Mouse (Mus musculus): ENCODE data around the gene Cep112. TPM values are rescaled to one million over a fixed set of nuclear protein-coding genes. Genes with fewer than 3 reads are reported as not detected.
A peak's percentile ranks its signal among the peaks of the same experiment; 100 is the strongest.

Gene Cep112
- total RNA-seq, 2 experiments from 2014 or later: 1.6 to 1.8 TPM

DNA sequence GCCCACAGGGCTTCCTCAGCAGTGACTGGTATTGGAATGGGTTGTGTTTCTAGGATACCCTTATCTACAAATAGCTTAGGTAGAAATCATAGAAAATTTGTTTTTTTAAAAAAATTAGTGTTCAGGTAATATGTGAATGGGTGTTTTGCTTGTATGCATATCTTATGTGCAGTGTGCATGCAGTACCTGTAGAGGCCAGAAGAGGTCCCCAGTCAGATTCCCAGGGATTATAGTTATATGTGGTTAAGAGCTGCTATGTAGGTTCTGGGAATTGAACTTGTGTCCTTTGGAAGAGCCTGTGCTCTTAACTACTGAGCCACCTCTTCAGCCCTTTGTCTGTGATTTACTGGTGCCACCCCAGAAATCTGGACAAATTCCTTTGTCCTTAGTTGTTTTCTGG is 22.2 kb downstream of the Cep112 start:
- DNase-seq (ENCODE audit: low spot score): no peak

DNA sequence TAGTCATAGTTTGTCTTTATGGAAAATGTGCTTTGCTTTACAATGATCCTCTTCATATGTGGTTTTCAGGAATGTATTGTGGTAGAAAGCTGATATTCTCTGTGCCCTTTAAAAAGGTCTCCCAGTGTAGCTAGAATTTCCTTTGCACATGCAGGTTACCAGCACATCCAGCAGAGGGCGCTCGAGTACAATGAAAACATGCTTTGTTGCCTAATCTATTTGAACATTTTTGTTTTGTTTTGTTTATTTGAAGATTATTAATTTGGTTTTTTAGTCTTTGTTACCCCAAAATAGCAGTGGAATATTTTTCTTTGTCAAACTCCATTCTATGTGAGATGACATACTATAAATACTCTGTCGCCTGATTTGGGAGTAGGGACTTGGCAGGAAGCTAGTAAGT is 24.8 kb downstream of the Cep112 start:
- DNase-seq (ENCODE audit: low spot score): peak; percentile 67

DNA sequence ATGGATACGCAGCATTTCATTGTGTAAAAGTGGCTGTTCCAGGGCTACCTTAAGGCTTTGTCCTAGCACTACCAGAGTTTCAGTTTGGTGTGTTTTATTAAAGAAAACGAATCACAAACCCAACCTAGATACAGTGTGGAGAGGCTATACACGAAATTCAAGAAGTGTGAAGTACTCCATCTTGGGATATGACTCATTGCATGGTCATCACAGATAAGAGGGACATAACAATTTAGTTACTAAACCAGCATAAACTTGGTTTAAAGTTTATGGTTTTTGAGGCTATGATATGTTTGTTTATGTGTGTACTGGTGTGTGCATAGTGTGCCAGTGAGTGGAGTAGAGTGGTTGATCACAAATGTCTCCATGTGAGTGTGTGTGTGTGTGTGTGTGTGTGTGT is 34.6 kb downstream of the Cep112 start:
- DNase-seq (ENCODE audit: low spot score): no peak

DNA sequence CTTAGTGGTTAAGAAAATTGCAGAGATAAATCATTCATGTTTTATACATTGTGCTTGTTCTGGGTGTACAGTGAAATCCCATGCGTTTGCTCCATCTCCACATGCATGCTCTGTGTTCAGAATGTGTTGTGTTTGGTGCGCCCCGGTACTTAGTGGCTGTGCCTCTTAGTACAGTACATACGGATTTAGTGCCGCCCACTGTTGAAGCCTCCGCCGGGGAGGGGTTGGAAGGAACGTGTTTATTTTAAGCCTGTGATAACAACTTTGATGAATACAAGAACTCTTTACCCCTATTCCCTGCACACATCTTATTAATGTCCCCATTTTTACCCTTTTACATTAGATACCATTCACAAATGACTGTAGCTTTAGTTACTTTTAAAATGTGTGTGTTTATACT is 39.1 kb downstream of the Cep112 start:
- no peak for DNase-seq (ENCODE audit: low spot score)

DNA sequence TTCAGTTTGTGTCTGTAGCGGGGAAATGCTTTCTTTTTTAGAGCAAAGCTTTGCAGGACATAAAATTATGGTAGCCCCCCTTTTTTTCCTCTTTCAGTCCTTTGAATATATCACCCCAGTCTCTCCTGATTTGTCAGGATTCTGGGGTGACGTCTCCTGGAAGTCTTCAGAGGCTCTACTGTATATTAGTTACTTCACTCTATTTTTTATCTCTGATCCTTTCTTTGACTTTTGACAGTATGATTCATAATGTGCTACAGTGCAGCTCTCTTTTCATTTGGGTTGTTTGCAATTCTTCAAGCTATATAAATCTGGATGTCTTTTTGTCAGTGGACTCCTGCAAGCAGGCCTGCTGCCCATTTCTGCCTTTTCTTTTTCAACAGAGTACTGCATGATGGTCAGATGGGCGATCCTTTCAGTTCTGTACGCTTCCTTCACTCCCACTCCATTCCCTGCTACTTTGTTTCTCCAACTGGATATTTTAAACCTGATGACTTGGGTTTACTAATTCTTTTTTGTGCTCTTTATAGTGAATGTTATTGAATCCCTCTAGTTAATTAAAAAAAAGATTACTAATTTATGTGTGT is 39.8 kb downstream of the Cep112 start:
- no peak for DNase-seq (ENCODE audit: low spot score)

DNA sequence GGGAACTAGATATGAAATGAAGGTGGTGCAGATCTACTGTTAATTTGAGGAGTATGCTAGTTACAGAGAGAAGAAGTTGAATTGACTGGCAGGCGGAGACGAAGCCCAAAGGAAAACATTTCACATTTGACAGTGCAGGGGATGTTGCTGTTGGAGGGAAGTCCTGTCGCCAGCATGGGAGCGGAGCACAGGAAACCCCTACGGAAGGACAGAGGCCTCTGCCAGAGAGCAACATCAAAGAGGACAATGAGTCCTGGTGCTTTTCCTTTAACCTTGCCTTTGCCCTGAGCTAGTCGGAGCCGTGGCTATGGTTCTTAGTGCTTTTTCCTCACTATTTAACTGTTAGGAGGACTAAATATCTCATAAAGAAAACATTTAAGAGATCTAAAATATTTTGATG is 50.7 kb downstream of the Cep112 start:
- no peak for DNase-seq (ENCODE audit: low spot score)

DNA sequence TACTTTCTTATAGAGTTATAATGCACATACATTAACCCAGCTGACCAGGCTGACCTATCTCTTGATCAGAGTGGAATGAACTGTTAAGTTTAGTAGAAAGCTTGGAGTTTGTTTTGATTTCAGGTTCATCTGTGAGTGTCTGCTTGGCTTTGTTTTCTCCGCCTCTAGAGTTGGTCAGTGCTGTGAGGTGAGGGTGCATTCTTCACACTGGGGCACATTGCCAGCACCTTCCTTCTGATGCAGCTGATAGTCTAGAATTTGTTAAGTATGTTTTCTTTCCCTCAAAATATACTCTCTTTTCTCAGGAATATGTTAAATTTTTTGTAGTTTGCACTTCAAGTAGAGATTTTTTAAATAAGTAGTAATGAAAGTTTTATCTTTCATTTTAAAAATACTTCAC is 51.2 kb downstream of the Cep112 start:
- DNase-seq (ENCODE audit: low spot score): no peak

DNA sequence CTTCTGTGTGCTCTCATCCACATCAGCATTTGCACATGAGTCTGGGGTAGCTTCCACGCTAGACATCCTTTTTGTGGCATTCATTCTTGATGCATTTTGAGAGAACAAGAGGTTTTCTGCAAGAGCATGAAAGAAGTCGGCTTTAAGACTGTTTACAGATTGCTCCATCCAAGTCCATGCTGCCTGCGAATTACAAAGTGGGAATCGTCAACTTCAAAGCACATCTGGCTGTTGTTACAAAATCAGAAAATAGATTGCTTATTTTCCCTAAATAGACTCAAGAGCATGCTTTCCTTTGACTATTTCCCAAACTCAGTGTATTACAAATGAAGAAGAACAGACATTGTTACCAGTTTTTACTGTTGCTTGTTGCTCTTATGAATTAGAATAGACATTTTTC is 59.0 kb downstream of the Cep112 start:
- DNase-seq (ENCODE audit: low spot score): no peak

DNA sequence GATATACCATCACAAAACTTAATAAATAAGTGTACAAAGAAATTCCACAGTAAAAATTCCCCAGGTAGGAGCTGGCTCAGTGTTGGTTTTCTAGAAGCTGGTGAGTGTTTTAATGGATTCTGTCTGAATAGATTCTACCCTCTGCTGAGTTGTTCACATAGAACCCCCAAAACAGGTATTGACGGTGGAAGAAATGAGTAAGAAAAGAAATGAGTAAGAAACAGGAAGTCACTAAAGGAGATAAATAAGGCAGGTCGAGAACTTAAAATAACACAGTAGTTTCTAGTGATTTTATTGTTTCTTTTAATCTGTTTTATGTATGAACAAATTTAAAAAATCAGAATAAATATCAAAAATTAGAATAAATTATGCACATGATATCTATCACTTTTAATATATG is 63.3 kb downstream of the Cep112 start:
- no peak for DNase-seq (ENCODE audit: low spot score)

DNA sequence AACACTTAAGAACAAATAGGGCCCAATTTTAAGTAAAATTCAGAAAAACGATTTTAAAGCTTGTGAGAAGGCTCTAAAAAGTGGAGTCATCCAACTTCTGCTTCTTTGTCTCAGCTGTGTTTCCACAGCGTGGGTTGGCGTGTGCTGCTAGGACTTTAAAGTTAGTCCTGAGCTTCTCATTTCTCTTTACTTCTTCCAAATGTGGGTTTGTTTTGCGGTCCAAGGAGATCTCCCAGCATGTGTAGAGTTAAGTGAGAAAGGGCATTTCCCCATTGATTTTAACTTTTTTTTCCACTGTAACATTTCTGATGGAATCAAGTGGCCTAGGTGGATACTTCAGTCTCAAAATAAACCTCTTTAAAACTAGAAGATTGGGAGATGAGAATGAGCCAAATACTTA is 64.9 kb downstream of the Cep112 start:
- DNase-seq (ENCODE audit: low spot score): no peak

DNA sequence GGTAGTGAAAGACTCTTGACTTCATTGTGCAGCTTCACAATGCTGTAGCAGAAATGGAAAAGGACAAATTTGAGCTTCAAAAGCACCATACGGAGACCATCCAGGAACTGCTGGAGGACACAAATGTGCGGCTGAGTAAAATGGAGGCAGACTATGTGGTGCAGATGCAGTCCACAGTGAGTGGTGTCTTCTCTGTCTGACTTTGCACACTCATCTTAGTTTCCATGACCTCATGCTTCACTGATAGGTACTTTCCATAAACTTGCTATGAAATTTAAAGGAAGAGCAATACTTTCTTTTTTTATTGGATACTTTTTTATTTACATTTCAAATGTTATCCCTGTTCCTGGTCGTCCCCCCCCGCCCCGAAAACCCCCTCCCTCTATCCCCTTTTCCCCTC is 83.2 kb downstream of the Cep112 start:
- no peak for DNase-seq (ENCODE audit: low spot score)

DNA sequence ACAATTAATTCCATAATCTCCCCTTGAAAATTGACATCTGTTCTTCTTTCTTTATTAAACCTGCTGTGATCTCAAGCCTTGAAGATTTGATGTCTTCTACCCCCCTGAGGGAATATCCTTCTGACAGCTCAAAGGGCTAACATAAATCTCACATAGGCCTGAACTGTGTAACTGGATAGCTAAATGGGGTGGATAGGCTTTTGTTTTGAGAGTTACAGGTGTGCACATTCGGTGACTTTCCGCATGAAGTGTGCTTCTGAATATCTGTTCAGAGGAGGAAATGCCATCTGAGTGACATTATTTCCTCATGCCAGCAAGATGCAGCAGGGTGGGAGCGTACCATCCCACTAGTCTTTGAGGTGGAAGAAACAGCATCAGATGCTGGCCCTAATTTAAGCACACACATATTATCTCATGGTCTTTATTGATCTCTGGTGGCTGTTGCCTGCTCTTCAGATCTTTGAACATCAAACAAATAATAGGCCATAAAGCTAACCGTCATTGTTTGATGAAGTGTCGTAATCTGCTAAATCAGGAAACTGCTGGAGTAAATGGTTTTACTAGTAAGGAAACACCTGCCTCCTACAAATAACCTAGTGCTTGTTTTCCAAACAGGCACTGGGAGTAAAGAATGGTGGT is 102.9 kb downstream of the Cep112 start:
- DNase-seq (ENCODE audit: low spot score): no peak

DNA sequence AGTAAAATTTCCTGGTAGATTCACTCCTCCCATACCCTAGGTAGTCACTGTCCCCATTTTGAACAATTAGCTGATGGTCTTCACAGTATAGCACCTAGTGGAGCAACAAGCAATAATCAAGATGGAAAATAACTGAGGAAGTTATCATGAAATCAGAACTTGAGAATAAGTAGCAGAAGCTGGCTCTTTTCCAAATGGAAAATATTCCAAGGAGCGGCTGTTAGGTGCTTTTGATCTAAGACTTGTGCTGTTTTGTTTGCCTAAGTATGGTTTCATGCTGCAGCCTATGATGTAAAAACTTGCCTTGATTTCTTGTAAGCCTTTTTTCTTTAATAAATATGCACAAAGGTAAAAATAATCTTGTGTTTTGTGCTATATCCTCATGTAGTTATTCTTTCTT is 107.9 kb downstream of the Cep112 start:
- no peak for DNase-seq (ENCODE audit: low spot score)

DNA sequence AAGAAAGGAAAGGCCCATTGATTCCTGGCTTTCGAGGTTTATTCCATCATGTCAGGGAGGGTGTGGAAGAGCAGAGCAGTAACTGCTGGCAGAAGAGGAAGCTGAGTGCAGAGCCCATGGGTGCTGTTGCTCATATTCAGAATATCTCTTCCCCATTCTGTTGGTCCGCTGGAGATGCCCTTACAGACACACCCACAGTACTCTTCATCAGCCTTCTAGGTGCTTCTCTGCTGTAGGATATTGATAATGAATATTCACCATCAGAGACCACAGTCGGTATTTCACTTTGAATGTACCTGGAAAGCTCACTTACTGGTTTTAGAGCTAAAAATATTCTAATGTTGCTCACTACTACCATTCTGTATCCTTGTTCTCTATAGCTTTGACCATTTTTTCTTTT is 109.0 kb downstream of the Cep112 start:
- no peak for DNase-seq (ENCODE audit: low spot score)

DNA sequence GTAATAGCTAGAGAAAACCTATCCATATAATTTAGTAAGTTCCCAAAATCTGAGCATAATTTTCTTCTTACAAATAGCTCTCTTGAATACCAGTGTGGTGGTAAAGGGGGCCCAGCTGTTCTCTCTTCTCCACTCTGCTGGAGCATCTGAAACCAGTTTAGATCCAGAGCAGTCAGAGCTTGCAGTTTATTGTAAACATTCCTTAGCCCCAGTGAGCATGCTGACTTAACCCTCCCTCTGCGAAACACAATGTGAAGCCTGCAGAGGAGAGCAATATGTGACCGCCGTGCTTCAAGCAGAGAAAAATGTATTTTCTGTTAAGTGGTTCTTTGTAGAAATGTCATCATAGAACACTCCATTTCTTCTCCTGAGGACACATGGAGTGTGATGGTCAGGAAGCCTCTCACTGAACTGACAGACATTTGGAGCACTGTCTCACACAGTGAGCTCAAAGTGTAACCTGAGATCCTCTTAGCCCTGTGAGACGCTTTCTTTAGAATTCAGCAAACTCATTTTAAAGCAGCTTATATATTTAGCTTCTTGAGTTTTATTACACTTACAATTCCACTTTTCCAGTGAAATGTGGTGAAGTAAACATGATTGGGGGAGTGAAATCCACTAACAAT is 128.1 kb downstream of the Cep112 start:
- DNase-seq (ENCODE audit: low spot score): no peak

DNA sequence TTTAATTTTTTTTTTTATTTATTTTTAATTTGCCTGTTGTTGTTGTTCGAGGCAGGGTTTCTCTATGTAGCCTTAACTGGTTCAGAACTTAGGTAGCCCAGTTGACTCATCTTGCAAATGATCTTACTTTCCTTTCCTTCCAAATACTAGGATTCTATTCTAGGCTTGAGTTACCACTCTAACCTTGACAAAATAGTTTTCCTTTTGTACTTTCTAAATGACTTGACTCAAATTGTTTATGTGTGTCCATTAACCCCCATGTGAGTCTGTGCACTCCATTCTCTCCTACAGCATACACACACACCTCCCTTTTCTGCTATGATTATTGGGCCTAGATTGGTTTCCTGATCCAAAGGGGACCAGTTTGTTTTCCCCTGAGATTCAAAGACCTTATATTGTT is 128.9 kb downstream of the Cep112 start:
- no peak for DNase-seq (ENCODE audit: low spot score)

DNA sequence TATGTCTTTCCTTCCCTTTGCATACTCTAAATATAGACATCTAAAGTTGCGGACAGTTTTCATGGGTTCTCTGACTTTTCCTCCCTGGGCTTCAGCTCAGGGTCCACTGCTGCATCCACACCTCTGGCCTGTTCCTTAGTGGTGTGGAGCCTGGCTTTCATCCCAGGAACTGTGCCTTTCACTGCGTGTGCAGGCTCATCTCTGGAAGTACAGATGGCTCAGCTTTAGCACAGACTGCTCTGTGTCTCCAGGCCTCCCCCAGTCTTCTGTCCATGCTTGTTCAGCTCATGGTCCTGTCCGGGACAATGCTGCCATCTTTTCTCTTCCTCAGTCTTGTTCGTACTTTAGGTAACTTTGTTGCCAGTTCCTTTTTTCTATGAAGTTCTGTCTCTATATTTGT is 133.6 kb downstream of the Cep112 start:
- no peak for DNase-seq (ENCODE audit: low spot score)

DNA sequence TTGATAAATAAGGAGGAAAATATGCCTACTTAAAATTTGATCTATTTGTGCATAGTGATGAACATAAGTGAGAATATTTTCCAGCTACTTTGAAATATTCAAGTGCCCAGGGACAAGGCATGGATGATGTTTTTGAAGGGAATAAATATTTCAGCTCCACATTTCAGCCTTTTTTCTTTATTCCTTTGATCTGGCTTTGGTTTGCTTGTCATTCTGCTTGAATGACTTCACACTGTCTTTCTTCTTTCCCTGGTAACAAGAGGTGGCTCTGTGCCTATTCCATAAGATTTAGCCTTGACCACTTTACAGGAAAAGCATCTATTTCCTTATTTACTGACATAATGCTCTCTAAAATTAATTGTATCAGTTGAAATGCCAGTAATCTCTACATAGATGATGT is 134.5 kb downstream of the Cep112 start:
- no peak for DNase-seq (ENCODE audit: low spot score)

DNA sequence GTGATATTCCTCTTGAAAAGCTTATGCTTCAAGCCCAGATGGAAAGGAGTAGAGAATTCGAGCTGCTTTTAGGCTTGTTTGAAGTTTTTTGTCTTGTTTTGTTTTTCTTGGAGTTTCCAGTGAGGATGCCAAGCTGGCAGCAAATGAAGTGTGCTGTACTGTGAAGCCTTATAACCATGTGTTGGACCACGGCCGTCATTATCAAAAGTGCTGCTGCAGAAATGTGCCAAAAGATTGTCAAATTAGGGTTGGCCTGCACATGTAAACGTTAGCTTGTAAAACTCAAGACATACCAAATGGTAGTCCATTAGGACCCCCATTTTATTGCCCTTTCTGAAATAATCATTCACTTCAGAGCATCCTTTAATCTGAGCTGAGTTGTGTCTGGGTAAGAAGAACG is 137.1 kb downstream of the Cep112 start:
- DNase-seq (ENCODE audit: low spot score): no peak

DNA sequence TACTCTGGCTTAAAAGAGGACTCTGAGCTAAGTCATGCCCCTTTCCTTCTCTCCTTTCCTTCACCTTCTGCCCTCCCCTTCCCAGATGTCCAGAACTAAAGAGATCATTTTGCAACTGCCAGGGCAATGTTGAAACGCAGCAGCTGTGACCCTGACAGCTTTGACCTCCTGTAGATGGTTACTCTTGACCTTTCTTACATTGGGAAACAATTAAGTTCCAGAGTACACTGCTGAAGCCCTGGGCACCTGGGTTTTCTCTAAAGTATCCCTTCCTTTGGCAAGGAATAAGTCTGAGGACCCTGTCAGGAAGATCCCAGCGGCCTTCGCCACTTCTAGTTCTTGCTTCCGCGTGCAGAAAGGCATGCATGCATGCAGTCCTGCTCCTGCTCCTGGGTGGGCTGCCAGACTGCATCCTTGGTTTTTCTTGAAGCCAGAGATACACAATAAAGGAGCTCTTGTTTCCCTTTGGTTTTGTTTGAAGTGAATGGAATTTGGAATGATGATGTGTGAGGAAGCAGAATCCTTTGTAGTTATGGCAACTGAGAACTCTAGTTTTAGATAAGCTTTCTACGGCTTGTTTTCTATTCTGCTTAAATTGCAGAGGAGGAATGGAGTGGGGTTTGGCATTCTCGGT is 161.7 kb downstream of the Cep112 start:
- DNase-seq (ENCODE audit: low spot score): no peak

DNA sequence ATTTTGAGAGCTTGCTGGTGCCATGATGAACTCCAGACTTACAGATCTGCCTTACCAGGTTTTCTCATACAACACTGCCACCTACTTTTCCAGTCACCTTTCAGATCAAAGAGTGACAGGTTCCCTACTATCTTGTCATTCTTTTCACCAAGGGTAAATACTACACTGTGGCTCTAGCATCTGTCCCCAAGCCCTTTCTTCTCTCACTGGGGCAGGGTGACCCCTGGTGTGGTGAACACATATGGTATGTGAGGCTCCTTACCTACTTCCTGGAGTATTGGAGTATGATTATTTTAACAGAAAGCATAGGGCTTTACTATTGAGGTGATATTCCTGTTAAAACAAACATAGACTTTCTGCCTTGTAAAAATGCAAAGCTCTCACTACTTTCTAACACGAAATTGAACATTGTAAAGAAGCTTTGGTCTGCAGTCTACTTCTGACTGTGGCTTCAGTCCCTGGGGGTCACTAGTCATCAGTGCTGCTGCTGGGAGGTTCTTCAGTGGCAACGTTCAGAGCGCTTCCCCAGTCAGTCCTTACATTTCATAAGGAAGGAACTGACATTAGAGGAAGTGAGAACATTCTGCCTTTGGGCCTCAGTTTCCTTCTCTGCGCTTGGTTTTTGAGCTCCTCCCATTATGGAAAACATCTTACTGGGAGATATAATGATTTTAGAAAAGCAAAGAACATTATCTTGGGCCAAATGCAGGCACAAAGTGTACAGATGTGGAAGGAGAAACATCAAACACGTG is 168.4 kb downstream of the Cep112 start:
- no peak for DNase-seq (ENCODE audit: low spot score)

DNA sequence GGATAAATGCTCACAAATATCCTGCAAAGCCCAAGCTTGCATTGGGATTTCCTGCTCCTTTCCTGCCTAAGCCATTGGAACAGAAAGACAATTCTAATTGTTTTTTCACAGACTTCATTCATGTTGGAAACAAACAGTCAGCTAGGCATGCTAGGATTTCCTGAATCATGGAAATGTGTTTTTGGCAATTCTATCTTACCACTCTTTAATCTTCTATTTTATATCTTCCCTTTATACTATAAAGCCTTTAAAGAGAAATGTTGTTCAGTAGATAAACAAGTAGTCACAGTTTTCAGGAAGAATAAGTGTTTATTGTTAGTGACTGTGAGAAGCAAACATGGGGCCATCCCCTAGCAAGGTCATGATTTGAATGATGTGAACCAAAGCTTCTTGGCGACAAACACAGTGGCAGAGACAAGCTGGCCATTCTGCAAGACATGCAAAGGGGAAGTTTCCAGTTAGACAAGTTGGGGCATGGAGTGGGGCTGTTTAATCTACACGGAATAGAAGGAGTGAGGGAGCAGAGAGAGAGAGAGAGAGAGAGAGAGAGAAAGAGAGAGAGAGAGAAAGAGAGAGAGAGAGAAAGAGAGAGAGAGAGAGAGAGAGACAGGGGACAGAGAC is 169.1 kb downstream of the Cep112 start:
- DNase-seq (ENCODE audit: low spot score): no peak
